Mouse (Mus musculus): ENCODE measurements at regions not wholly inside any gene's neighbourhood (a gene's known extent, or its start where the extent isn't known, plus 50 kb on each side); places are given as distances from the start of the nearest gene placed in this dataset.

- no peak for DNase-seq
Measured at GRCm38 (mm10) chr6:100040459-100040984, 246.8 kb downstream of the Rybp start.

GRCm38 (mm10) chr6:100032701-100033100 is 254.6 kb downstream of the Rybp start:
- peak; percentile 92 to 95 for DNase-seq

DNA sequence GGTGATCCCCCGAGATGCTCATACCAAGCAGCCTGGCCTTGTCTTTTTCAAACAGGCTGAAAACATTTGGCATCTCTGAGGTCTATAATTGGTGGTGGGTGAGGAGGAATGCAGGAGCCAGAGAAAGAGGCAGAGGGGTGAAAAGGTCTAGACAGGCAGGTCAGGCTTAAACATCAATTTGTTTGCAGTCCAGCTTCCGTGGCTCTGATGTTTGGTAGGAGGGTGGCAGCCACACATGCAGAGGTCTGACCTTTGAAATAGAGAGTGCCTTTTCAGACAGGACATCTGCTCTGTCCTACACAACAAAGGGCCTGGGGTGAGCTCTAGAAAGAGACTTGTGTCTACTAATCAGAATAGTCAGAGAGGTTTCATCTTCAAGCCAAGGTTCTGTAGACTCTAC is 256.8 kb downstream of the Rybp start:
- no peak for DNase-seq

GRCm38 (mm10) chr6:100030010-100030409 is 257.3 kb downstream of the Rybp start:
- no peak for DNase-seq

DNA sequence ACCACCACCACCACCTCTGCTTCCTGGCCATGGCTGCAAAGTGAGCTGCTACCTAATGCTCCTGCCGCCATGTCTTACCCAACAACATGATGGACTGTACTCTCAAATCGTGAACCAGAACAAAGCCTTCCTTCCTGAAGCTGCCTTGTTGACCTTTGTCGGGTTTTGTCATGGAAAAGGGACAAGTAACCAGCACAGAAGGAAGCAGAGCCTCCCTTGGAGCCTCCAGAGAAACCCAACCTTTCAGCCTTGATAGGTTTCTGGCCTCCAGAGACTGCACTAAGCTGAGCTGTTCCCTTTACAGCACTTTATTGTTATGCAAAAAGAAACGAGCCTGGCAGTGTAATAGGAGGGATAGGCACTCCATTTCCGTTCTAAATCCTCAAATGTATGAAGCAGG is 259.8 kb downstream of the Rybp start:
- DNase-seq: no peak

- peak; percentile 64 to 67 for DNase-seq
Measured at GRCm38 (mm10) chr6:100025531-100025951, 261.7 kb downstream of the Rybp start.

GRCm38 (mm10) chr6:100023434-100024095 is 263.7 kb downstream of the Rybp start:
- DNase-seq: no peak

GRCm38 (mm10) chr6:100019016-100019415 is 268.3 kb downstream of the Rybp start:
- DNase-seq: no peak

GRCm38 (mm10) chr6:100013949-100014348 is 273.3 kb downstream of the Rybp start:
- peak; percentile 66 to 70 for DNase-seq

- peak; percentile 60 to 69 for DNase-seq
Measured at GRCm38 (mm10) chr6:100011520-100012062, 275.7 kb downstream of the Rybp start.

GRCm38 (mm10) chr6:100010954-100011481 is 276.3 kb downstream of the Rybp start:
- DNase-seq: no peak

DNA sequence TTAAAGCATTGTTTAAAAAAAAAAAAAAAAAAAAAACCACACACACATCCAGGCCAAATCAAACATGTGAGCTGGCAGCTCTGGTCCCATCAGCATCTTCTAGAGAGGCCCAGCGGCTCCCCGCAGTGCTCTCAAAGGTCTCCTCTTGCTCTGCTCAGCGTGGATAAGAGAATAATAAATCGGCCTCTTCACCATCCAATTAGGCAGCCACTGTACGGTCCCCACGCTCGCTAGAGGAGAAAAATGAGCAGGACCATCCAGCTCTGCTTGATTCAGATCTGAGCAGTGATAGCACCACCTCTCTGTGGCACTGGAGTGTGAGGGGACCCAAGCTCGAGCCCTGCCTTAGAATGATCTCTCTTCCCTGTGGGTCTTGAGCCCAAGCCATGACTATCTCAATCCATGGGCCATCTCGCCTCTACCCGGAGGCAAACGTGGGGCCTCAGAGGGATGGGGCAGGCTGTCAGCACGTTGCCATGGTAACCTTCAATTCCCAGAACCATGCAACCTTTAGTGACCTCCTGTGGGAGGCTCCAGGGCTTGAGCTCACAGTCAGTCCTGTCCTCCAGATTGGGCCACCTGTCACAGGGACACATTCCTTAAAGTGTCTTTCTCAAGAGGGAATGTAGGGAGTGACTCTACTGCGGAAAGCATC is 273.6 kb upstream of the Prok2 start:
- DNase-seq: no peak

DNA sequence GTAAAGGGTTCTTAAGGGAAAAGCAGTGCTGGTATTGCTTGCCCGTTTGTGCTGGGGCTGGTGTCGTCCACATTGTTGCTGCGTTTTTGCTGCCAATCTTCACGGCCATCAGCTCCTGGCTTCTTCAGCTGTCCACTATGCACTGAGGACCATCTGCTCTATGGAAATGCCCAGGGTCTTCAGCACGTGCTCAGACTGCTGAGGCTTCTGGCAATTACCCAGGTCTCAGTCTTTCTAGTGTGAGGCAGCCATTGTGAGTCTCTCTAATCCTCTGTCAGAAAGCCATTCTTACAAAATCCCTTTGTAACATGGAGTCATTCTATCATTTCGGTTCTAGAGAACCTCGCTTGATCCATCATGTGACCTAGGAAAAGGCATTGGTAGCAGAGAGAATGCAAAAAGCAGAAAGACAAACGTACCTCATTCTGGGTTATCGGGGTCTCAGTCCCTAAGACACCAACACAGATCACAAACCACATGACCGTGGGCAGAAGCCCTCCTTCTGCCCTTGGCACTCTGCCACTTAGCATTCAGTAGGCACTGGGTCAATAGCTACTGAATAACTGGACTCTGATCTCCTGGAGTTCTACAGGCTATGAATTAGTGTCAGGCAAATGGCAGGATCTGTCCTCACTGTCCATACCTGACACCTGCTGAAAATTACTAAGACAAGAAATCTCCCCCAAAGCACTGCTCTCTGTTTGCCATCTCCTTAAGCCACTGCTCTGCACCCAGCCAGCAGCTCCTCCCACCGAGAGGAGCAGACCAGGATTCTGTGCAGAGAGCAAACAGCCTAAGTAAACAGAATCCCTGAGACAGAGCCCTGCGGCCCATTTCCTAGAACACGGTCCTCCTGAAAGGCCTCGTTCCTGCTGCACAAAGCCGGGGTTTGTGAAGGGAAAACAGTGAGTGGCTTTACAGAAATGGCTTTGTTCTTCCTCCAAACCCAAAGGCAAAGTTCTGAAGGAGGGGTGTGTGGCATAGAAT is 270.1 kb upstream of the Prok2 start:
- peak; percentile 72 to 74 for DNase-seq

GRCm38 (mm10) chr6:99994026-99994425 is 267.8 kb upstream of the Prok2 start:
- DNase-seq: peak in 1 of 2 experiments; percentile 68

- DNase-seq: peak; percentile 94 to 97
Measured at GRCm38 (mm10) chr6:99991079-99991478, 264.9 kb upstream of the Prok2 start.

- no peak for DNase-seq
Measured at GRCm38 (mm10) chr6:99990604-99991003, 264.4 kb upstream of the Prok2 start.

GRCm38 (mm10) chr6:99986449-99986848 is 260.3 kb upstream of the Prok2 start:
- DNase-seq: no peak

DNA sequence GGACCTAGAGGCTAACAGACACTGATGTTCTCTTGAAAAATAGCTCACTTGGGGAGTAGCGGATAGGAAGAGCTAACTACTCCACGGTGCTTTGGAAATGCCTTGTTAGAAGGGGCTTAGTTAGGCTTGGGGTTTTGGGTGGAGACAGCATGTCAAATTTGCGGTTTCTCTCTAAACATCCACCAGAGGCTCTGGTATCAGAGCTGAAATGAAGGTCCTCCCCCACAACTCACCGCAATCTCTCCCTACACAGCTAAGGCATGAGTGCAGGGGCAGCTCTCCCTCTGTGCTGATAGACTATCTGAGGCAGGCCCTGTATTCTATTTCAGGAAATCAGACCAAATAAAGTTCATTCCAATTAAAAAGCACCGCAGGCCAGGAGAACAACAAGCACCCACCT is 259.1 kb upstream of the Prok2 start:
- DNase-seq: no peak

GRCm38 (mm10) chr6:99984856-99985224 is 258.6 kb upstream of the Prok2 start:
- DNase-seq: no peak

- DNase-seq: no peak
Measured at GRCm38 (mm10) chr6:99984057-99984855, 258.1 kb upstream of the Prok2 start.

- no peak for DNase-seq
Measured at GRCm38 (mm10) chr6:99979614-99980013, 253.4 kb upstream of the Prok2 start.
